Mouse (Mus musculus) bone marrow macrophage, adult 2 months (primary cell): ENCODE measurements around the gene Wscd2.

ENCODE experiments used
- CTCF ChIP-seq: IDR thresholded peaks from 2 replicates; pipeline ENCODE4 v1.5.1; 2012; ENCODE audit warnings: low read depth, mild to moderate bottlenecking, low read length, moderate library complexity
- POLR2A ChIP-seq: IDR thresholded peaks from 2 replicates; pipeline ENCODE4 v1.6.1; 2012; ENCODE audit warnings: mild to moderate bottlenecking, low read depth, low read length, borderline replicate concordance

GRCm38 (mm10) chr5:113625068-113625467, 134.9 kb downstream of the Wscd2 start:
- TF ChIP-seq CTCF (no peak), POLR2A (no peak)
